Mouse (Mus musculus) retina, embryonic 14.5 days (tissue): Measurements from ENCODE around the gene Vmn1r20.
"Not testable (repeated sequence)": the region's sequence is repeated elsewhere in the genome, so short reads cannot be mapped to it uniquely, and the experiment has no call there.

Experiments used
- DNase-seq: peaks from one replicate; pipeline ENCODE4 v3.0.0-alpha.2; 2015; ENCODE audit warnings: low spot score

Gene Vmn1r20

DNA sequence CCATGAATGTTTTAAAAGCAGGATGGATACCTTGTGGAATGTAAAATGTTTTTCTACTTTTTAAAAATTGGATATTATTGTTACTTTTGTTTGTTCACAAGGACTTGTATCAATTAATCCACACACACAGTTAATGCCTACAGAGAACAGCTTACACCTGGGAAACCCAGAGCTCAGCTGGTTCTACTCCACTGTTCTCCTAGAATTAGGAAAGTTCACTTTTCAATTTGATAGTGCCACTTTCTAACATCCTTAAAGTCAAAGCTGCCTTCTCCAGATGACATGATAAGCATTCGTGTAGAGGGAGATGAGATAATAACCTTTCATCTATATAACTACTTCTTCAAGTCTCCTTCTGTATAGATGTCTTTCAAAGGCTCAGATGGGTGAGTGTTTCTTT lies at the start of gene Vmn1r20:
Vmn1r20 (plus strand) TSS at position 301 of the 400 bp plus-strand sequence.
- no peak for DNase-seq

DNA sequence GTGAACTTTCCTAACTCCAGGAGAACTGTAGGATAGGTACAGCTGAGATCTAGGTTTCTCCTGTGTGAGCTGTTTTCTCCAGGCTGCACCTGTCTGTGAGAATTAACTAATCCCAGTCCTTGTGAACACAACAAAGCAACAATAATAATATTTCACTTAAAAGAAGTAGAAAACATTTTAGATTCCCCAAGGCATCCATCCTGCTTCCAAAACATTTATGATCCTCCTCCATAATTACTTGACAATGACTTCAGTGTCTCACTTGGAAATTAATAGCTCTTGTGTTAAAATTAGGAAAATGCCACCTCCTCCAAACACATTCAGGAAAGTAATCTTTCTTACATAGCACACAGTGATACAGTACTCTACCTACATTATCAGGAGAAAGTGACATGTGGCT lies 33.0 kb upstream of the Vmn1r20 start, which contains the start of gene Vmn1r18:
Vmn1r18 (minus strand) TSS at position 101 of the 400 bp plus-strand sequence.
- no peak for DNase-seq

DNA sequence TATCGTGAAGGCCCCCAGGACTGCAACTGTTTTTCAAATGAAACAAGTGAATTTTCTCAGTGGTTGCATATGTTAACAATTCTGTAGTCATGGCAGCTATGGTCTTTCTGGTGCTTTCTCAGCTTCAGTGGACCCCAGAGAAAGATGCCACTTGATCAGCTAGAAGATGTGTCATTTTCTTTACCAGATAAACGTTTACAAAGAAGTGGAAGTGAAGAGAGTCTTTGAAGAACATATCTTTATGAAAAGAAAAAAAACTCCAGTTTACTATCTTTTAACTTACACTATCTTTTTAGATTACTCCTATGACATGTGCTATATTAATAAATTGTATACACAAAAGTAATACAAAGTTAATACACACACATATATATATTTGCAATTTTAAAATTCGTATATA lies 25.2 kb upstream of the Vmn1r20 start, which contains the start of gene Vmn1r19:
Vmn1r19 (plus strand) TSS at position 301 of the 400 bp plus-strand sequence.
- DNase-seq, result not testable (repeated sequence)

DNA sequence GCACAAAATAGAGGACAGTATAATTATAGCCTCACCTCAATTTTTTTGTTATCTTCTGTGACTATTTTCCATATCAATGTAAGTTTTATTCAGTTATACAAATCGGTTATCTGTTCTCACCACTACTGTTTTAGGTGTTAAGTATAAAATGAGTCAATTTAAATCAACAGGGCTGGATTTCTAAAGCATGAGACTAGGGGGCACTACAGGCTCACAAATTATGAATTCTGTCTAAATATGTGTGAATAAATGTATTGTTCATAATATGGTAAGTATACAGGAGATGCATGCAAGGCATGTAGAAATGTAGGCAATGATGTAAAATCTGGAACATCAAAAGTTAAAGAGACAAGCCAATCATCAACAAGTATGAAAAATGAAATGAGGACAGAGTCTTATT lies 2.5 kb downstream of the Vmn1r20 start:
- DNase-seq, result peak; percentile 21

DNA sequence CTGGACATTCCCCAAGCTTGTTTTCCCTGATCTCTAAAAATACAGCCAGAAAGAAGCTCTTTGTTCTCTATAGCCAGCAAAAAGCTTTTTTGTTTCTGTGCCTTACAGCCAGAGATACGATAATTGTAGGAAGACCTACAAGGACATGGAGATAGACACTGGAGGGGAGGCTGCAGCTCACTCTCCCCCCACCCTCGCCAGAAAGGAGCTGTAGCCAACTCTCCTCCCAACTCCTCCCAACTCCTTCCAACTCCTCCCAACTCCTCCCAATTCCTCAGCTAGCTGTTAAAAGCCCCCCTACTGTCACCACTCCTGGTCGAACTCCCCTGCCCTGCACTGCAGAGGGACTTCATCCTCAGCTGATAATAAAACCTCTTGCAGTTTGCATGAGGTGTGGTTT lies 39.4 kb downstream of the Vmn1r20 start:
- DNase-seq, result not testable (repeated sequence)
